Mouse (Mus musculus): ENCODE measurements around the gene Zc3h12b. TPM values are rescaled to one million over a fixed set of nuclear protein-coding genes. Genes with fewer than 3 reads are reported as not detected.

Zc3h12b gene
- 1 to 10 TPM in 2 of 3 experiments, under 1 TPM in 1; 0.44 to 2.4 (median 1.7) TPM for polyA plus RNA-seq (2017; shearing (Covaris generic))

DNA sequence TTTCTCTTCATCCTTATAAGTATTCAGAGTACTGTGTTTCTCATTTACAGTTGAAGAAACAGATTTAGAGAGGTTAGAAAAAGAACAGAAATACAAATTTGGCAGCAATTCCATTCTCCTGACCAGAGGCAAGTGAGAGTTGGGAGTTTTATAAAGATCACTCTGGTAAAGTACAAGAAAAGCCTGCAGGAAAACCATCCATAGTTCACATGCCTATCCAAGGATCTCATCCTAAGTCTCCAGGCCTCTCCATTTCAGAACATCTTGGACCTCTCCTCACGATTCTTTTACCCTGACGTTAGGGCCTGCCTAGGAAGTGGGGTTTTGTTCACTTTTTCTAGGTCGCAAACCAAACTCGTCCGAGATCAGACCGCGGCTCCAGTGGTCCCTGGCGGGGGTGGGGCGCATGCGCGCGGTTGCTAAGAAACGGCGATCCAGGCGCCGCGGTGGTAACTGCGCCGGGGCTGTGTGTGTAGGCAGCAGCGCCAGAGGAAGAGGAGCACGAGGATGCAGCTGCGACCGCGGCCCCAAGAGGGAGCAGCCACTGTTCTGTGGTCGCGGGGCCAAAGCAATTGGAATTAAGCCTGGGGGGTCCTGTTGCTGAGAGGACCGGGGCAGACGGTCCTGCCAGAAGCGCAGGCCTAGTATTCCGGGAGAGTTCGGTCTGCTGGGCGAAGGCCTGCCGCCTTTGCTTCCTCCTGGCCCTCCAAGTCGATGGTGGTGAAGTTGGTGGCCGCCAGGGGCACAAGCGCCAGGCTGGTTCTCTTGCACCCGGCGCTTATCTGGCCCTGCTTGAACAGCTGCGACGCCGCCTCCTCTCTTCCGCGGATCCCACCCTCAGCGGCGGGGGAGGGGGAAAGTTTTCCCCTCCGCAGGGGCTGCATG, at the start of gene Zc3h12b:
Zc3h12b (plus strand) TSS at position 452 of the 885 bp plus-strand sequence.
- peak; percentile 81 for ATAC-seq

DNA sequence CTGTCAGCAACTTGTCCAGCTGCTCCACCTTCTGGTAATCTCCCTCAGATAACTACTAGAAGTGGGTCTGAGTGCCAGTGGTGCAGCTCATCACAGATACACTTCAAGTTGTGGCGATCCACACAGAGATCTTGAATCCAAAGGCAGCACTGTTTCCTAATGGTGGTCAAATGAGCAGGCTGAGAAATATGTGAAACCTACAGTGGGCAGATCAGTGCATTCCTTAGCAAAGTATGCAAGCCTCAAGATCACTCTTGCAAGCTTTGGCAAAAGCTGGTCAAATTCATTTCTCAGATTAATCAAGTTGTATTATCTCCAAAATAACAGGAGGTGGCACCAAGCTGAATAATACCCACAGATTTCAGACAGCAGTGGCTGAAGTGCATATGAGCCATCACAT, 29.3 kb upstream of the Zc3h12b start:
- no peak for ATAC-seq

GRCm38 (mm10) chrX:95687119-95687518, 24.4 kb upstream of the Zc3h12b start:
- ATAC-seq = no peak

DNA sequence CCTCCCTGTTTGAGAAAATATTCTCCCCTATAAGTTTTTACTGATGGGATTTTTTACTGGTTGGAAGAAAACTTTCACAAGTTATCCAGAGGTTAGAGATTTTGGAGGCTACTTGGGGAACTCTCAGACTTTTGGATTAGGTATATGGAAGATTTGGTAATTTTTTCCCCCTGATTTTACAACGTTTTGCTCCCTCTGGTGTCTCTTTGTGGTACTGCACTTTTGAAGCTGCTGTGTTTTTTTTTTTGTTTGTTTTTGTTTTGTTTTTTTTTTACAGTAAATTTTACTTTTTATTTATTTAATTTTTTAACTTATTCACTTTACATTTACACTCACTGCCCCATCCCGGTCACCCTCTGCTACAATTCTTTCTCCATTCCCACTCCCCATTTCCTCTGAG, 26.8 kb downstream of the Zc3h12b start:
- ATAC-seq = no peak

DNA sequence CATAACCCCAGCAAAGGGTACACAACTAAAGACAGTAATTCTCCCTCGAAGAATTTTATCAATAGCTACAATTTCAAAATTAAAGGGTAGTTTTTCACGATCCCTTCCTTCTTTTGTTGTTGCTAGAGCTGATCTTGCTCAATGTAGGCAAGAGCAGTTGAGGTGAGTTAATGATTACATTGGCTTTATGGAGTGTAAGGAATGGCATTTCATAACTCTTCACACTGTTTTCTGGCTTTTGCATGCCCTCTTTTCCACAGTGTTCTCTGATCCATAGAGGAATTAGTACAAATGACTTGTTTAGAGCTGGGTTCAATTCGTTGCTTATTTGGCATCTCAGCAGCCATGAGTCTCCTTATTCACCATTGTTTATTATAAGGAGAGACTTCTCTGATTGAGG, 84.4 kb downstream of the Zc3h12b start:
- ATAC-seq = no peak

DNA sequence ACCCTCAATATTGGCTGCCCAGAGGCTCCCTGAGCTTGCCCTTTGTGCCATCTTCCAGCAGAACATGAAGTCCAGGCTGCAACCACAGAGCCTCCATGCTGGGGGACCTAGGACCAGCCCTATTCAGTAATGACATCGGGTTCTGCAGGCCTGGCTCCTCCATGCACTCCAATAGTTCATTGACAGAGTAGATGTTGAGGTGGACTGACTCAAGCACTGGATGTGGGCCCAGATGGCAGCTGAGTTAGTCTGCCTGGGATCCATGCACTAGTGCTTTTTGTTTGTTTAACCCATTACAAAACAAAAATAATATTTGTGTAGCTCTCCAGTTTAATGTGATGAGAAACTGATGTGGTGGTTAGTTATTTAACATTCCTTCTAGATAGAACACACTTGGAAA, 90.3 kb downstream of the Zc3h12b start:
- no peak for ATAC-seq

DNA sequence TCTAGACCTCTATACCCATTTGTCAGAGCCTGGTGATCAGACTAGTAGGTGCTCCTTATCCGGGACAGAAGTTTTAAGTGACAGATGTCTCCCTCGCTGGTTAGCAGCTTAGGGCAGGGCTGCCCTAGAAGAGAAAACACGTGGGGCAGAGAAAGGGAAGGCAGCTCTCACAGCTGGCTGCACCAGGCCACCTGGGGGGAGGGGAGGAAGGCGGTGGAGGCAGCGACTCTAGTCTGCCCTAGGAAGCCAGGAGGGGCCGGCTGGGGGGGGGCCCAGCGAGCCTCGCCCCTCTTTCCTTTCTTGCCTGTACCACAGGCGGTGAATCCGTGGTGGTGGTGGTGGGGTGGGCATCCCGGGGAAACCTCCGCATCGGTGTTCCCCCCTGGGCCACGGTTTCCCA, 141.3 kb downstream of the Zc3h12b start:
- no peak for ATAC-seq

DNA sequence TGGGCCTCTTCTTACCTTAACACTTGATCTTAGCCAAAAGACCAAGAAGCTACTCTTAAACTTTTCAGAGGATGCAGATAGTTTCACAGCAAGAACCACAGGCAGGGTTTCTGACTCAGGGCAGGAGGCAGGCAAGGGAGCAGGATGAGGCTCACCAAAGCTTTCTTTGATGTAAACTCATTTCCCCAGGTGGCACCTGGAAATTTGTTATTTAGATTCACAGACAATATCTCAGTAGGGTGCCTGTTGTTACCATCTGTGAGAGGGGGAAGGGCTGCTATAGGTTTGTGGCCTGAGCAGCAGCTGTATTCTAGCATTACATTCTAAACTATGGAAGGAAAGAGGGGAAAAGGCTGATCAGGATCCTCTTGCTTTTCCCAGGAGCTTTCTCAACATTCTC, 169.6 kb downstream of the Zc3h12b start:
- ATAC-seq = no peak

- ATAC-seq = no peak
Observed at GRCm38 (mm10) chrX:95902716-95903115, 191.2 kb downstream of the Zc3h12b start.

DNA sequence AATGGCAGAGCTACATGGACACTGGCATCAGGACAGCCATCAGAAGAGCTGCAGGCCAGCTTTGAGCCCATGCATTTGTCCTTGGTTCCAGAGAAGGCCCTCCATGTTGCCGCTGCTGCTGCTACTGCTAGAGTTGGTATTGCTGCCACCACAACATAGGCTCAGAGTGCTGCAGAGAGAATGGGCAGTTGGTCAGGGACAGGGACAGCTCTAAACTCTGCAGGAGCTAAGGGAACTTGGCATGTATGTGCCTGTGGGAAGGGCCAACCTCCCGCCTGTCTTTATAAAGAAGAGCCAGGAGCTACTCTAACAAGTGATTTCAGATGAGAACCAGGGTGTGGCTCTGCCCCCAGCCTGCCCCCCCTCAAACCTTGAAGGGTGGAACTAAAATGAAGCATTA, 224.0 kb downstream of the Zc3h12b start:
- no peak for ATAC-seq

- no peak for ATAC-seq
Observed at GRCm38 (mm10) chrX:95945496-95945895, 234.0 kb downstream of the Zc3h12b start.

GRCm38 (mm10) chrX:95948135-95948534, 236.7 kb downstream of the Zc3h12b start:
- ATAC-seq = no peak

- peak; percentile 75 for ATAC-seq
Observed at GRCm38 (mm10) chrX:95950776-95951175, 239.3 kb downstream of the Zc3h12b start.

- ATAC-seq = peak; percentile 99
Observed at GRCm38 (mm10) chrX:95956497-95957293, 245.2 kb downstream of the Zc3h12b start, which contains the start of gene Las1l. Gene Las1l (minus strand): TSS chrX:95956962.

- ATAC-seq = peak; percentile 18
Observed at GRCm38 (mm10) chrX:95957461-95957860, 246.0 kb downstream of the Zc3h12b start.

DNA sequence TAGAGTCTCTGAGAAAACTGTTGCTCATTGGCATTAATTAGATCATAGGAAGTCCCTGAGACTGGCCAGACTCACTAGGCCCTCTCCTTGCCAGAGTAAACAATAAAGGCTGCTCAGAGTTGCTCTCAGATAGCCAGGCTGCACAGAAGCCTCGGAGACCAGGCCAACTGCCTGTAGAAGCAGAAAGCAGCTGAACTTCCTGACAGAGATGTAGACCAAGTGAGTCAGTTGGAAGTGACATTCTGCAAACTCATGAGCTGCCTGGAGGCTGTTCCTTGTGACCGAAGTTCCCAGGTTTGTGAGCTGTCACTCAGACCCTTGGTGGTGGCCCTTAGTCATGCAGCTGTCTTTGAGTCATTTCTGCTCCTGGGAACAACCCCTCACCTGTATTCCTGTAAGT, 251.9 kb downstream of the Zc3h12b start:
- no peak for ATAC-seq

DNA sequence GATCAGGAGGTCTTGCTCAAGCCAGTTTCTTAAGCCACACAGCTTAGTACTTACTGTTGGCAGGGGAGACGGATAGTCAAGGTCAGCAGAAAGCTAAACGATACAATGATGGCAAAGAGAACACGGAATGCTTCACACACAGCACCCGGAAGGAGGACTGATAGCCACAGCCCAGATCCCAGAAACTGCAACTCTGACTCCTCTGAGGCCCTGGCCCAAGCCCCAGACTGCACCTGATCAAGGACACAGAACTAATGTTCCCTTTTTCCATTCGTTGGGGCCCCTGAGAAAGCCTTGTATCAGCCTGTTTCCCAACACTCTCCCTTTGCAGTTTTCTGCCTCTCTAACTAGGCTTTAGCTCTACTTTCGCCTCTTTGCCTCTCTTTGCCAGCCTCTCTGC, 253.6 kb downstream of the Zc3h12b start:
- no peak for ATAC-seq

DNA sequence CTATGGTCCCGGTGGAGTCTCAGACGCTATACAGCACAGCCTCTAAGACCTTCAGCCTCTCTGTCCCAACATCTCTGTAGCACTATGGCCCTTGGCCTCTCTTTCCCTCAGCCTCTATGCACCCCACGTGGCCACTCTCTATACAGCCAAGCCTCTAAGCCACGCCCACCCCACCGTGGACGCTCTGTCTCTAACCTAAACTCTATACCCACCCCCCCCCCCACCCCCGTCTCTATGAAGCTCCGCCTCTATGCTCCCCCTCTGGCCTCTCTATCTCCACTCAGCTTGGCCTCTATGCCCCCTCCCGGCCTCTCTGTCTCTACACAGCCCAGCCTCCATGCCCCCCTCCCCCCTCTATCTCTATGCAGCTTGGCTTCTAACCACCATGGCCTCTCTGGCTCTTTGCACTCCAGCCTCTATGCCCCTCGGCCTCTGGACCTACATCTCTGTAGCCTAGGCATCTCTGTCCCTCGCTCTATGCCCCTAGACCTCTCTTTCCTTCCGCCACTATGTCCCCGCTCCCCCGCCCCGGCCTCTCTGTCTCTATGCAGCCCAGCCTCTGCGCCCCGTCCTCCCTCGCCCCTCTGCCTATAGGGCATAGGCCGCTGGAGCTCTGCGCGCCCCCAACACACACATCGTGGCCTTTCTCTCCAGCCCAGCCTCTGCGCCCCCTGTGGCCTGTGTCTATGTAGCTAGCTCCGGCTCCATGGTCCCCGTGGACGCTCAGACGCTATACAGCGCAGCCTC, 256.5 kb downstream of the Zc3h12b start:
- peak; percentile 60 for ATAC-seq

DNA sequence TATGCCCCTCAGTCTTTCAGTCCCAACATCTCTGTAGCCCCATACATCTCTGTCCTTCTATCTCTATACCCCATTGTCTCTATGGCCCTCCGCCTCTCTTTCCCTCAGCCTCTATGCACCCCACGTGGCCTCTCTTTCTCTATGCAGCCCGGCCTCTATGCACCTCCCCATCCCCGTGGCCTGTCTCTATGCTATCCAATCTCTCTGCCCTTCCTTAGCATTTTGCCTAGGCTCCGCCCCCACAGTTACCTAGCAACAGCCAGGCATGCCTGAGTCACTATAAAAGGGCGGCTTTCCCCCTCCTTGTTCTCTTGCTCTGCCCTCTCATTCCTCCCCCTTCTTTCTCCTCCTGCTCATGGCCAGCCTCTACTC, 257.1 kb downstream of the Zc3h12b start:
- ATAC-seq = peak; percentile 92

- no peak for ATAC-seq
Observed at GRCm38 (mm10) chrX:95969116-95969515, 257.6 kb downstream of the Zc3h12b start.

DNA sequence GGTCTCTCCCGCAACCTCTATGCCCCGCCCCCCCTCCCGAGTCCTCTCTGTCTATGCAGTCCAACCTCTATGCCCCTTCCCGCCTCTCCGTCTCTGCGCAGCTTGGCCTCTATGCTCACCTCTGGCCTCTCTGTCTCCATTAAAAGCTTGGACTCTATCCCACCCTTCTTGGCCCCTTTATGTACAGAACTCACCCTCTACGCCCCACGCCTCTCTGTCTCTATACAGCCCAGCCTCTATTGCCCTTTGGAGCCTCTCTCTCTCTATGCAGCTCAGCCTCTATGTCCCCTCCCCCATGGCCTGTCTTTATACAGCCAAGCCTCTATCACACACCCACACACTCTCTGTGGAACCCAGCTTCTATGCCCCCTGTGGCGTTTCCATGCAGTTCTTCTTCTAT, 258.5 kb downstream of the Zc3h12b start:
- no peak for ATAC-seq
